In the genomic region with DNA sequence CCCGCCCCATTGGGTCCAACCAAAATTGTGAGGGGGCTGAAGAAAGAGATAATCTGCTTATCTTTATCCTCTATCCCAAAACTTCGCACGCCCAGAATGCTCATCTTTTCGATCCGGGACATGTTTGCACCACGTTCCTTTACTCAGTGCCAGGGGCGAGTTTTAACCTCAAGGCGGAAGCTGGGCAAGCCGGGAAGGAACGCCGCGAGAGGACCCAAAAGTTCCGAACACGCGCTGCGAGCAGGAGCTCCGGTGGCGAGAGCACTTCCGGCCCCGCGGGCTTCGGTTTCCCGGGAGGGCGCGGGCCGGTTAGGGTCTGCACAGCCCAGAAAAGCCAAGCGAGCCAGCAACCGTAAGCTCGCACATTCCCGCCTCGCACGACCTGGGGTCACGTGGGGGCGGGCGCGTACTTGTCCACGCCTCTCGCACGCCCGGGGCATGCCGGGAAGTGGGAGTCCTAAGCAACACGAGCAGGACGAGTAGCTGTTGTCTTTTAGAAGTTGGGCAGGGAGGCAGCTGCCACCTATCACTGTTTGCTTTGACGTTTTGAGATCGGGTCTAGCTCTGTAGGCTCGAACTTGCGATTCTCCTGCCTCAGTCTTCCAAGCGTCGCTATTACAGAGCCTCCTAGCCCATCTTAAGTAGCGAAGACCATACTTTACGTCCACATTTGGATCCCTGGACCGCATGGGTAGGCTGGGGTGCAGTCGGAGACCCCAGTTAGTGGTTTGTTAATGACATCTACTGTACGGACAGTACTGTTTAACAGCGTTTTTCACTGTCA, we compare ENCODE assay signal across 8 mouse cellular contexts. TPM values are rescaled to one million over a fixed set of nuclear protein-coding genes. Genes with fewer than 3 reads are reported as not detected.
DNase-seq lines count a peak whose midpoint lies in the region; ATAC-seq lines count a peak whose summit lies in the region.

A gene (minus strand): TSS at position 386 of the 784 bp plus-strand sequence.

- DNase-seq in CD4-positive, CD25-positive, alpha-beta regulatory T cell, adult 2 months (ENCODE audit: low read depth, low spot score), result peak; percentile 94
- DNase-seq in fat pad, adult 2 months (ENCODE audit: extremely low read depth, low read depth, low spot score), result peak; percentile 39
- peak; percentile 96 for DNase-seq in kidney, postnatal 10 days
- peak; percentile 82 to 87 for DNase-seq in natural killer cell, adult 2 months (ENCODE audit: low spot score in 2 of 2)

- no peaks in the 10 kb centered on the region for H3K4me1 ChIP-seq in brown adipose tissue, adult 24 weeks (ENCODE audit: control insufficient read depth, insufficient read depth, insufficient read length, low read length)
- H3K4me1 ChIP-seq in heart, embryonic 13.5 days, result peaks cover 13% of the 10 kb centered on the region
- H3K4me1 ChIP-seq in liver, embryonic 12.5 days, result peaks cover 32% of the 10 kb centered on the region
- H3K4me1 ChIP-seq in stomach, embryonic 15.5 days, result no peaks in the 10 kb centered on the region; the same call in 1 of the 2 replicates

- WGBS in heart, embryonic 13.5 days, result 5% methylated on average over 55 of the region's 55 CpGs
- WGBS in liver, embryonic 12.5 days (ENCODE audit: insufficient replicate concordance), result 3% methylated on average over 55 of the region's 55 CpGs
- 3% methylated on average over 55 of the region's 55 CpGs for WGBS in stomach, embryonic 15.5 days

- H3K4me3 ChIP-seq in brown adipose tissue, adult 24 weeks (ENCODE audit: insufficient read depth, low read depth, low read length), result peak within 1 kb of the TSS; percentile 84
- H3K4me3 ChIP-seq in heart, embryonic 13.5 days, result peak within 1 kb of the TSS; percentile 82
- H3K4me3 ChIP-seq in liver, embryonic 12.5 days, result peak within 1 kb of the TSS; percentile 82
- peak within 1 kb of the TSS; percentile 74 for H3K4me3 ChIP-seq in stomach, embryonic 15.5 days (replicated peaks)

- H3K27ac ChIP-seq in brown adipose tissue, adult 24 weeks (replicated peaks; ENCODE audit: low read depth, low read length), result peak within 1 kb of the TSS; percentile 56
- H3K27ac ChIP-seq in heart, embryonic 13.5 days (replicated peaks), result peak within 1 kb of the TSS; percentile 86
- peak within 1 kb of the TSS; percentile 93 for H3K27ac ChIP-seq in liver, embryonic 12.5 days
- H3K27ac ChIP-seq in stomach, embryonic 15.5 days, result peak within 1 kb of the TSS; percentile 93

- peak; percentile 93 for ATAC-seq in heart, embryonic 13.5 days (ENCODE audit: extremely low read depth, insufficient number of reproducible peaks, low FRiP score, low TSS enrichment)
- ATAC-seq in liver, embryonic 12.5 days, result peak; percentile 95
- peak; percentile 96 for ATAC-seq in stomach, embryonic 15.5 days (ENCODE audit: insufficient read depth, low FRiP score, low read depth)

- no peaks in the 10 kb centered on the region for H3K27me3 ChIP-seq in heart, embryonic 13.5 days (replicated peaks)
- H3K27me3 ChIP-seq in liver, embryonic 12.5 days (replicated peaks), result no peaks in the 10 kb centered on the region
- H3K27me3 ChIP-seq in stomach, embryonic 15.5 days (replicated peaks), result no peaks in the 10 kb centered on the region

- peak within 1 kb of the TSS; percentile 92 for H3K9ac ChIP-seq in heart, embryonic 13.5 days
- H3K9ac ChIP-seq in liver, embryonic 12.5 days, result peak within 1 kb of the TSS; percentile 86
- H3K9ac ChIP-seq in stomach, embryonic 15.5 days, result peak within 1 kb of the TSS; percentile 72

- peak within 1 kb of the TSS; percentile 84 for H3K4me2 ChIP-seq in heart, embryonic 13.5 days
- peak within 1 kb of the TSS; percentile 95 for H3K4me2 ChIP-seq in liver, embryonic 12.5 days
- peak within 1 kb of the TSS; percentile 85 for H3K4me2 ChIP-seq in stomach, embryonic 15.5 days

- H3K36me3 ChIP-seq in heart, embryonic 13.5 days, result peaks cover 16% of the 10 kb centered on the region; the same call in 1 of the 2 replicates
- H3K36me3 ChIP-seq in liver, embryonic 12.5 days, result peaks cover 21% of the 10 kb centered on the region
- H3K36me3 ChIP-seq in stomach, embryonic 15.5 days, result peaks cover under 1% of the 10 kb centered on the region; the same call in 1 of the 2 replicates

- H3K9me3 ChIP-seq in heart, embryonic 13.5 days, result no peaks in the 10 kb centered on the region
- no peaks in the 10 kb centered on the region for H3K9me3 ChIP-seq in liver, embryonic 12.5 days (replicated peaks)
- H3K9me3 ChIP-seq in stomach, embryonic 15.5 days, result no peaks in the 10 kb centered on the region

RNA-seq across cellular contexts. Expression of the gene that starts here (rescaled TPM):
- polyA plus RNA-seq in brown adipose tissue, adult 24 weeks (2012; ENCODE audit: insufficient read depth, insufficient read length, missing spikeins), result 3.9 and 4.8 TPM in 2 replicates
- polyA plus RNA-seq in heart, embryonic 13.5 days (2015; fragmentation: Nextera tagmentation; extraction: Ambion mirVana), result 19.1 and 20.3 TPM in 2 replicates
- polyA plus RNA-seq in liver, embryonic 12.5 days (2016; fragmentation: Nextera tagmentation; extraction: Ambion mirVana), result 25.6 TPM in 2 replicates
- 28.9 and 29.5 TPM in 2 replicates for polyA plus RNA-seq in stomach, embryonic 15.5 days (2015; fragmentation: Nextera tagmentation; extraction: Ambion mirVana)

Comparison
In these comparisons a context has a peak if more than half of its experiments do, and no peak if none do; other contexts are left out.
1. Peak in every context shown above with its lines: DNase-seq, ATAC-seq, H3K4me3 ChIP-seq and H3K27ac ChIP-seq.
2. DNase-seq: peak in every context shown above with its lines; median percentile 96 in kidney, postnatal 10 days; 94 in CD4-positive, CD25-positive, alpha-beta regulatory T cell, adult 2 months; 84 in natural killer cell, adult 2 months; 39 in fat pad, adult 2 months.